Mouse (Mus musculus) midbrain, embryonic 11.5 days (tissue): ENCODE data around the gene Btbd18. TPM values are rescaled to one million over a fixed set of nuclear protein-coding genes. Genes with fewer than 3 reads are reported as not detected.

ENCODE experiments used
- ATAC-seq: fragments of 200-750 bp; cut with Nextera tagmentation; 2 replicates; pipeline ENCODE4 v1.8.0; 2017; ENCODE audit warnings: moderate TSS enrichment, moderate library complexity; ENCODE audit not compliant: low FRiP score
- DNase-seq: peaks from one replicate; pipeline ENCODE4 v3.0.0; 2015; ENCODE audit warnings: low spot score; ENCODE audit errors: missing footprints
- H3K27ac ChIP-seq: fragments of 300-500 bp; sonication (generic); 2 replicates; pipeline ENCODE4 v1.5.1; 2014; ENCODE audit warnings: low read depth, low read length
- H3K27me3 ChIP-seq: fragments of 300-500 bp; sonication (generic); 2 replicates; pipeline ENCODE4 v1.6.1; 2014; ENCODE audit warnings: mild to moderate bottlenecking, low read length, moderate library complexity, mixed read lengths; ENCODE audit not compliant: control insufficient read depth, insufficient read depth
- H3K36me3 ChIP-seq: fragments of 300-500 bp; sonication (generic); 2 replicates; pipeline ENCODE4 v1.6.1; 2014; ENCODE audit warnings: mild to moderate bottlenecking, low read length, moderate library complexity, mixed read lengths; ENCODE audit not compliant: control insufficient read depth, insufficient read depth
- H3K4me1 ChIP-seq: fragments of 300-500 bp; sonication (generic); 2 replicates; pipeline ENCODE4 v1.6.1; 2014; ENCODE audit warnings: low read length; ENCODE audit not compliant: control insufficient read depth, insufficient read depth
- H3K4me2 ChIP-seq: fragments of 300-500 bp; sonication (generic); 2 replicates; pipeline ENCODE4 v1.6.1; 2014; ENCODE audit warnings: mild to moderate bottlenecking, moderate library complexity
- H3K4me3 ChIP-seq: fragments of 300-500 bp; sonication (generic); 2 replicates; pipeline ENCODE4 v1.5.1; 2014; ENCODE audit warnings: low read depth, low read length
- H3K9ac ChIP-seq: fragments of 300-500 bp; sonication (generic); 2 replicates; pipeline ENCODE4 v1.6.1; 2014; ENCODE audit warnings: low read length
- H3K9me3 ChIP-seq: fragments of 300-500 bp; sonication (generic); 2 replicates; pipeline ENCODE4 v1.6.1; 2016; ENCODE audit warnings: low read length; ENCODE audit not compliant: control insufficient read depth
- WGBS: fragments of 180-500 bp; shearing (Covaris S2); extraction: QIAGEN DNeasy Blood & Tissue Kit; methylation state at CpG from one replicate; pipeline ENCODE4 v1.1.7; 2014; 5-methylcytosine and 5-hydroxymethylcytosine counted together
- polyA plus RNA-seq: library from polyadenylated mRNA; unstranded; fragments of >200 nt; fragmentation: Nextera tagmentation; extraction: Ambion mirVana; gene quantifications from 2 replicates; pipeline ENCODE4 v1.2.1, GENCODE M21; 2014

Gene Btbd18
- polyA plus RNA-seq, 1 experiment from 2014 or later: 0.19 TPM

DNA sequence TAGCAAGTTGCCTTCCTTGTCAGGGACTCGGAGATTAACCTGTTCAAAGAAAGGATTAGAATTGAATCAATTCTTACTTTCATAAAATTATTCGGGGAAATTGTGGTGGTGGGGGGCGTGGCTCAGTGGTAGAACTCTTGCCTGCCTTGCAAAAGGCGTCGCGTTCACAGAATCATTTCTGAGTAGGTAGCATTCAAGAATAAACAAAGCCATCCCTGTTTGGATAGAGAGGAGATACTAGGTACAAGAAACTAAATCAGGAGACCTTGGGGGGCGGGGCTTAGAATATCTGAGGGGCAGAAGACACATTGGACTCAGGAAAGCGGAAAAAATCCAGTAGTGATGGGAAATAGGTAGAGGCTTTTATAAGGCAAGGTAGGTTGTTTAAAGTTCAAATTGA lies 20.1 kb downstream of the Btbd18 start, which contains the start of gene Tmx2:
Tmx2 (minus strand) TSS at position 125 of the 400 bp plus-strand sequence.
- no peaks in the 10 kb centered on the region for H3K27me3 ChIP-seq
- H3K4me2 ChIP-seq: peak within 1 kb of the TSS; percentile 53
- WGBS: 18% methylated on average over 8 of the region's 8 CpGs
- H3K4me3 ChIP-seq: peak within 1 kb of the TSS; percentile 85
- peak within 1 kb of the TSS; percentile 17; the same call in 1 of the 2 replicates for H3K27ac ChIP-seq
- ATAC-seq (no peak), DNase-seq (no peak)
- peaks cover 9% of the 10 kb centered on the region for H3K4me1 ChIP-seq
- H3K9ac ChIP-seq: peak within 1 kb of the TSS; percentile 81
- 0 out of 2 replicates have a peak, but pooled peaks cover 6% of the 10 kb centered on the region for H3K36me3 ChIP-seq
- no peaks in the 10 kb centered on the region for H3K9me3 ChIP-seq

GRCm38 (mm10) chr2:84682605-84683183 lies 23.8 kb downstream of the Btbd18 start:
- DNase-seq (no peak), ATAC-seq (no peak)
- H3K4me1 ChIP-seq: peaks cover 5% of the 10 kb centered on the region
- H3K36me3 ChIP-seq: peaks cover 11% of the 10 kb centered on the region; the same call in 1 of the 2 replicates
- H3K27ac ChIP-seq: no peak overlapping the region
- H3K27me3 ChIP-seq: no peaks in the 10 kb centered on the region
- H3K4me2 ChIP-seq: no peak overlapping the region
- no peak overlapping the region for H3K9ac ChIP-seq
- no peaks in the 10 kb centered on the region for H3K9me3 ChIP-seq
- 92% methylated on average over 6 of the region's 6 CpGs for WGBS
- no peak overlapping the region for H3K4me3 ChIP-seq

GRCm38 (mm10) chr2:84688080-84688844 lies 29.4 kb downstream of the Btbd18 start:
- Histone ChIP-seq H3K36me3 (peaks cover 33% of the 10 kb centered on the region), H3K4me2 (no peak overlapping the region), H3K9me3 (no peaks in the 10 kb centered on the region), H3K27ac (no peak overlapping the region), H3K9ac (no peak overlapping the region), H3K27me3 (no peaks in the 10 kb centered on the region), H3K4me3 (no peak overlapping the region), H3K4me1 (no peaks in the 10 kb centered on the region)
- whole genome bisulfite sequencing: 80% methylated on average over 2 of the region's 2 CpGs
- no peak for DNase-seq
- no peak for ATAC-seq

GRCm38 (mm10) chr2:84690050-84690449 lies 31.2 kb downstream of the Btbd18 start:
- no peak for DNase-seq
- Histone ChIP-seq H3K27ac (no peak overlapping the region), H3K4me3 (no peak overlapping the region), H3K27me3 (no peaks in the 10 kb centered on the region), H3K4me2 (no peak overlapping the region), H3K9me3 (no peaks in the 10 kb centered on the region), H3K36me3 (peaks cover 31% of the 10 kb centered on the region), H3K9ac (no peak overlapping the region), H3K4me1 (no peaks in the 10 kb centered on the region)
- ATAC-seq: 0 out of 2 replicates have a peak, but pooled peaks have one; percentile 30
- 95% methylated on average over 12 of the region's 12 CpGs for WGBS

- no peaks in the 10 kb centered on the region for H3K9me3 ChIP-seq
- no peak overlapping the region for H3K4me2 ChIP-seq
- H3K27me3 ChIP-seq: no peaks in the 10 kb centered on the region
- H3K27ac ChIP-seq: no peak overlapping the region
- H3K4me1 ChIP-seq: no peaks in the 10 kb centered on the region
- H3K9ac ChIP-seq: no peak overlapping the region
- H3K36me3 ChIP-seq: peaks cover 13% of the 10 kb centered on the region; the same call in 1 of the 2 replicates
- DNase-seq (no peak), ATAC-seq (no peak)
- no peak overlapping the region for H3K4me3 ChIP-seq
- WGBS: 92% methylated on average over 5 of the region's 5 CpGs
These were observed 36.3 kb downstream of the Btbd18 start for GRCm38 (mm10) chr2:84695007-84695695.

- Histone ChIP-seq H3K9ac (no peak overlapping the region), H3K9me3 (no peaks in the 10 kb centered on the region), H3K4me1 (no peaks in the 10 kb centered on the region), H3K4me2 (no peak overlapping the region), H3K4me3 (no peak overlapping the region), H3K27me3 (no peaks in the 10 kb centered on the region), H3K27ac (no peak overlapping the region), H3K36me3 (no peaks in the 10 kb centered on the region)
- DNase-seq (no peak), ATAC-seq (no peak)
- 88% methylated on average over 1 of the region's 1 CpGs for WGBS
These were observed 44.6 kb downstream of the Btbd18 start for GRCm38 (mm10) chr2:84703497-84703896.

- H3K9me3 ChIP-seq: no peaks in the 10 kb centered on the region
- no peak overlapping the region for H3K9ac ChIP-seq
- no peak for ATAC-seq
- H3K4me1 ChIP-seq: no peaks in the 10 kb centered on the region
- H3K36me3 ChIP-seq: no peaks in the 10 kb centered on the region
- H3K27me3 ChIP-seq: no peaks in the 10 kb centered on the region
- no peak overlapping the region for H3K27ac ChIP-seq
- H3K4me2 ChIP-seq: no peak overlapping the region
- H3K4me3 ChIP-seq: no peak overlapping the region
- DNase-seq: no peak
- WGBS: 77% methylated on average over 5 of the region's 5 CpGs
These were observed 45.5 kb downstream of the Btbd18 start for GRCm38 (mm10) chr2:84704329-84704728.

- ATAC-seq (no peak), DNase-seq (no peak)
- no peaks in the 10 kb centered on the region for H3K27me3 ChIP-seq
- H3K27ac ChIP-seq: no peak overlapping the region
- no peaks in the 10 kb centered on the region for H3K4me1 ChIP-seq
- no peak overlapping the region for H3K4me3 ChIP-seq
- WGBS: 93% methylated on average over 1 of the region's 1 CpGs
- H3K9ac ChIP-seq: no peak overlapping the region
- H3K4me2 ChIP-seq: no peak overlapping the region
- H3K36me3 ChIP-seq: peaks cover 3% of the 10 kb centered on the region; the same call in 1 of the 2 replicates
- H3K9me3 ChIP-seq: no peaks in the 10 kb centered on the region
These were observed 46.4 kb downstream of the Btbd18 start for GRCm38 (mm10) chr2:84705295-84705694.

DNA sequence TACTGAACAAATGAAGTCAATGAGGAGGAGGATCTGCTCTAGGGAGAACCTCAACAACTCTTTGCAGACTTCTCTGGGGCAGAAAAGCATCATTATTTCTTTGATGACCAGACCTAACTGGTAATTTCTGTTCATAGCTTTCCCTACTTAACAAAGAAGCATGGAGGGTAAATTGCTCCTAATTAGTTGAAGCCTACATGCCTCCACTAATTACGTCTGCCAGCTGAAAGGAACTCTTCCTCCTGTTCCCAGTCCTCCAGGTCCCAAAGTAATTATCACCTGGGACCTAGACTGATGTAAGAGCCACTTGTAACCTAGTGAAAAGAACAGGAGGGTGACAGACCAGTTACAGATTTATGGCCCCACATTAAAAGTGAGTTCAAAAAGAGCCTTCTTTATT lies 48.6 kb downstream of the Btbd18 start:
- no peak overlapping the region for H3K27ac ChIP-seq
- ATAC-seq (no peak), DNase-seq (no peak)

More for the DNA sequence above, 48.6 kb downstream of the Btbd18 start:
- H3K4me2 ChIP-seq: no peak overlapping the region
- H3K4me3 ChIP-seq: no peak overlapping the region
- H3K9me3 ChIP-seq: no peaks in the 10 kb centered on the region
- 84% methylated on average over 1 of the region's 1 CpGs for WGBS
- peaks cover 5% of the 10 kb centered on the region; the same call in 1 of the 2 replicates for H3K36me3 ChIP-seq
- H3K9ac ChIP-seq: no peak overlapping the region
- no peaks in the 10 kb centered on the region for H3K4me1 ChIP-seq
- H3K27me3 ChIP-seq: no peaks in the 10 kb centered on the region
